Mouse (Mus musculus) neural tube, embryonic 13.5 days (tissue): ENCODE results near the gene H2-T3. TPM values are rescaled to one million over a fixed set of nuclear protein-coding genes. Genes with fewer than 3 reads are reported as not detected.
"Not testable (repeated sequence)": the region's sequence is repeated elsewhere in the genome, so short reads cannot be mapped to it uniquely, and the experiment has no call there.

Source experiments
- ATAC-seq: fragments of 200-750 bp; cut with Nextera tagmentation; 2 replicates; pipeline ENCODE4 v1.8.0; 2017; ENCODE audit warnings: low read depth, mild to moderate bottlenecking, moderate TSS enrichment, moderate library complexity
- H3K27ac ChIP-seq: fragments of 300-500 bp; sonication (generic); replicated peaks from 2 replicates; pipeline ENCODE4 v1.5.1; 2015; ENCODE audit warnings: moderate library complexity, mild to moderate bottlenecking, inconsistent platforms
- H3K27me3 ChIP-seq: fragments of 300-500 bp; sonication (generic); 2 replicates; pipeline ENCODE4 v1.6.1; 2015; ENCODE audit warnings: mild to moderate bottlenecking, inconsistent platforms
- H3K36me3 ChIP-seq: fragments of 300-500 bp; sonication (generic); 2 replicates; pipeline ENCODE4 v1.6.1; 2015; ENCODE audit warnings: mild to moderate bottlenecking, inconsistent platforms
- H3K4me1 ChIP-seq: fragments of 300-500 bp; sonication (generic); replicated peaks from 2 replicates; pipeline ENCODE4 v1.6.1; 2015; ENCODE audit warnings: inconsistent platforms
- H3K4me2 ChIP-seq: fragments of 300-500 bp; sonication (generic); 2 replicates; pipeline ENCODE4 v1.6.1; 2015; ENCODE audit warnings: inconsistent platforms, mild to moderate bottlenecking, moderate library complexity
- H3K4me3 ChIP-seq: fragments of 300-500 bp; sonication (generic); 2 replicates; pipeline ENCODE4 v1.5.1; 2015; ENCODE audit warnings: mild to moderate bottlenecking, inconsistent platforms
- H3K9ac ChIP-seq: fragments of 300-500 bp; sonication (generic); 2 replicates; pipeline ENCODE4 v1.6.1; 2015; ENCODE audit warnings: moderate library complexity, mild to moderate bottlenecking, inconsistent platforms
- H3K9me3 ChIP-seq: fragments of 300-500 bp; sonication (generic); 2 replicates; pipeline ENCODE4 v1.6.1; 2016; ENCODE audit warnings: inconsistent platforms
- WGBS: fragments of 180-500 bp; shearing (Covaris S2); methylation state at CpG from one replicate; pipeline ENCODE4 v1.1.7; 2015; 5-methylcytosine and 5-hydroxymethylcytosine counted together
- polyA plus RNA-seq: library from polyadenylated mRNA; unstranded; fragments of >200 nt; fragmentation: Nextera tagmentation; extraction: Ambion mirVana; gene quantifications from 2 replicates; pipeline ENCODE4 v1.2.1, GENCODE M21; 2015

The H2-T3 gene
- polyA plus RNA-seq, 1 experiment from 2014 or later, result not detected

DNA sequence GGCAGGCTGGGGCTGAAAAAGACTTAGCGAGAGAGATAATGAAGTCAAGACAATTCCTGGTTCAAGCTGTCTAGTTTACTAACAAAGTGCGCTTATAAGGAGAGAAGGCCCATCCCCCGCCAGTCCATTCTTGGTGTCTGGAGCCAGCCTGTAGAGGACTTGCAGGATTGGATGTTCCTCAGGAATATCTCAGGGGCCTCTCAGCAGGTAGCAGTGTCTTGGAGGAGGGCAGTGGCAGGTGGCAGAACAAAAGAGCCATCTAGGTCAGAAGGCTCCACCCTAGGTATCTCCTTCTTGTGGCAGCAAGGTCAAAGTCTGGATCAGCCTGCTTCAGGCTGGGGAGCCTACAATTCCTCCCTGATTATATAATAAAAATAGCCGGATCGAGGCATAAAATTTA is 41.6 kb downstream of the H2-T3 start:
- not testable (repeated sequence) for H3K4me3 ChIP-seq, H3K4me2 ChIP-seq, ATAC-seq, H3K9me3 ChIP-seq, H3K4me1 ChIP-seq, H3K27ac ChIP-seq, H3K9ac ChIP-seq, H3K36me3 ChIP-seq
- H3K27me3 ChIP-seq, result peaks cover 71% of the 10 kb centered on the region
- WGBS, result 80% methylated on average over 5 of the region's 5 CpGs

DNA sequence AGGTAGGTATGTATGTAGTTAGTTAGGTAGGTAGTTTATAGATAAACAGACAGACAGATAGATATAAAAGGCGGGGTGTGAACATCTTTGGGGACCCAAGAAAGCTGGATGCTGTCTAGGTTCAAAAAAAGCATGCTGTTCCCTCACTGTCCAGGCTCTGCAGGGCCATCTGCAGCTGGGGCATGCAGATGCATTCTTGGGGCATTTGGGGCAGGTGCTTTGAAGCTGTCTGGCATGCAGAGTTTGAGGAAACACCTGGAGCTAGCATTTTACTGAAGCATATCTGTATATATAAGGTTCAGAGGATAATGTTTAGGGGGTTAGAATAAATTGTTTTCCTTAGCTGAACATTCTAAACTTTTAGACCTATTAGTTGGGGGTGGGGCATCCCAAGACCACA is 43.1 kb downstream of the H2-T3 start:
- not testable (repeated sequence) for H3K27ac ChIP-seq, H3K4me3 ChIP-seq, ATAC-seq, H3K4me2 ChIP-seq, H3K9me3 ChIP-seq, H3K36me3 ChIP-seq, H3K9ac ChIP-seq, H3K4me1 ChIP-seq
- peaks cover 70% of the 10 kb centered on the region for H3K27me3 ChIP-seq
- 81% methylated on average over 1 of the region's 1 CpGs for WGBS

DNA sequence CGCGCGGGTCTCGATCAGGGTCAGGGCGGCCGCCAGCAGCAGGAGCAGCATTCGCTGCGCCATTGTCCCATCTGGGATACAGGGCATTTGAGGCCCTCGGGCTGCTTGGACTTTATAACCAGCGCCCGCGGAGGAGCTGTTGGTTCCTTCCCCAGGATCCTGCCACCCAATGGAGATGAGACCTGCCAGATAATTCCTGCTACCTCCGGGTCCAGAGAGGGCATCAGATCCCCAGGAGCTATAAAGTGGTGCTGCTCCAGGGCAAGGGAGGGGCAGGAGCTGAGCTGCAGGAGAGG is 44.3 kb downstream of the H2-T3 start:
- Histone ChIP-seq H3K4me2 (peak overlapping the region; percentile 55), H3K4me3 (peak overlapping the region; percentile 31), H3K27me3 (peaks cover 75% of the 10 kb centered on the region)
- ATAC-seq, H3K27ac ChIP-seq, H3K9me3 ChIP-seq, H3K36me3 ChIP-seq, H3K9ac ChIP-seq, H3K4me1 ChIP-seq: not testable (repeated sequence)
- WGBS, result under 1% methylated on average over 13 of the region's 13 CpGs

DNA sequence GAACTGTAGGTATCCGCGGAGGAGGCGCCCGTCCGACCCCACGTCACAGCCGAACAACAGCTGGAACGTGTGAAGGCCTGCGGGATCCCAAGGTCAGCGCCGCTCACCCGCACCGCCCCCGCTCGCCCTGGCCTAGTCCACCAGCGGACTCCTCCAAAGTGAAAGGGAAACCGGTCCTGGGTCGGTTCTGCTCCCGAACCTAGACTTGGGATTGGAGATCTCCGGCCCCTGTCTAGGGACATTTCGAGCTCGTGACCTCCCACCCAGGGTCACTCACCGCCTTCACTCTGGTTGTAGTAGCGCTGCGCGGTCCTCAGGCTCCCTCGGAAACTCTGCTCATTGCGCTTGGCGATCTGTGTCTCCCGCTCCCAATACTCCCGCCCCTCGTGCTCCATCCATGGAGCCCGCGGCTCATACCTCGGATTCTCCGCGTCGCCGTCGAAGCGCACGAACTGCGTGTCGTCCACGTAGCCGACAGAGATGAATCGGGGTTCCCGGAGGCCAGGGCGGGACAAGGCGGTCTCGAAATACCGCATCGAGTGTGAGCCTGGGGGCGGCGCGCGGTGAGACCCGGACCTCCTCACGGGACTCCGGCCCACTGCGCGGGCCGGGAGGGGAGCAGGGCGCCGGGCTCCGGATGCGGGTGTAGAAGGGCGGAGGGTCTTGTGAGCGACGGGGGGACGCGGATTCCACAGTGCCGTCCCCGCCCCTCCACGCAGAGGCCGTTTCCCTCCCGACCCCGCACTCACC is 44.8 kb downstream of the H2-T3 start:
- H3K27ac ChIP-seq, result no peak overlapping the region
- ATAC-seq, result peak; percentile 72; the same call in 1 of the 2 replicates
- H3K4me3 ChIP-seq, result peak overlapping the region; percentile 31
- peaks cover 75% of the 10 kb centered on the region for H3K27me3 ChIP-seq
- peak overlapping the region; percentile 26; the same call in 1 of the 2 replicates for H3K9ac ChIP-seq
- H3K4me2 ChIP-seq, result peak overlapping the region; percentile 55
- no peaks in the 10 kb centered on the region for H3K9me3 ChIP-seq
- peaks cover 10% of the 10 kb centered on the region for H3K4me1 ChIP-seq
- 2% methylated on average over 67 of the region's 78 CpGs for WGBS
- no peaks in the 10 kb centered on the region for H3K36me3 ChIP-seq

DNA sequence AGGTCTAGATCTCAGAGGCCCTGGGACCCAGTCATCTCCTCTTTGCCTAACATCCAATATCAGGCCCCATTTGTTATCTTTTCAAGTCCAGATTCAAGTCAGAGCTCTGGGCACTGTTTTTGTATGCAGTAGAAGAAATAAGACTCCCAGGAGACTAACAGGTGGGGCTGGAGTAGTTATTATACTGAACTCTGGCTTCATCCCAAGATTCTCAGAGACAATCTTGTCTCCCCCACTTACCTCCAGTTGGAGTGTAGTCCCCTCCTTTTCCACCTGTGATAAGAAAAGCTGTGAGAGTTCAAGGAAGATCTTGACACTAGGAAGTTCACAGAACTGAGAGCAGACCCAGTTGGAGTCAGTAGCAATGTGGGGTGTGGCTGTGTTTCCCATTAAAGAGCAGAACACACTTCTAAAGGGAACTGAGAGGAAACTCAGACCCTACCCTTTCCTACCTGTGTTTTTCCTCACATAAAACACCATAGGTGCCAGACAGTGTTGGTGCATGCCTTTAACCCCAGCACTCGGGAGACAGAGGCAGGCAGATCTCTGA is 53.7 kb downstream of the H2-T3 start:
- peaks cover 38% of the 10 kb centered on the region for H3K27me3 ChIP-seq
- WGBS, result 79% methylated on average over 1 of the region's 1 CpGs
- H3K4me2 ChIP-seq, H3K4me1 ChIP-seq, H3K4me3 ChIP-seq, H3K9me3 ChIP-seq, ATAC-seq, H3K9ac ChIP-seq, H3K27ac ChIP-seq, H3K36me3 ChIP-seq: not testable (repeated sequence)

Other genes starting within 250 kb of the H2-T3 start
- gene Abcf1, start 220.5 kb downstream of the H2-T3 start, polyA plus RNA-seq, result 90.5 and 111 TPM in 2 replicates
- 47.9 and 50.0 TPM in 2 replicates for gene Gnl1, start 210.4 kb downstream of the H2-T3 start, polyA plus RNA-seq
- 64.0 and 69.4 TPM in 2 replicates for gene Prr3, start 210.1 kb downstream of the H2-T3 start, polyA plus RNA-seq
- gene H2-T24, start 169.7 kb downstream of the H2-T3 start, polyA plus RNA-seq, result 8.7 and 10.0 TPM in 2 replicates
- gene H2-T23, start 157.4 kb downstream of the H2-T3 start, polyA plus RNA-seq, result 2.3 and 3.3 TPM in 2 replicates
- gene H2-T22, start 147.5 kb downstream of the H2-T3 start, polyA plus RNA-seq, result 7.1 and 7.9 TPM in 2 replicates
- gene Gm6034, start 147.3 kb downstream of the H2-T3 start, polyA plus RNA-seq, result not detected in 2 replicates
- gene Gm11127, start 131.9 kb downstream of the H2-T3 start, polyA plus RNA-seq, result not detected in 2 replicates
- not detected in 2 replicates for gene Gm19684, start 68.6 kb downstream of the H2-T3 start, polyA plus RNA-seq
- not detected in 2 replicates for gene Gm7030, start 60.9 kb downstream of the H2-T3 start, polyA plus RNA-seq
- gene Gm8909, start 21.8 kb downstream of the H2-T3 start, polyA plus RNA-seq, result not detected in 2 replicates
- 93.9 and 122 TPM in 2 replicates for gene Rpp21, start 67.8 kb upstream of the H2-T3 start, polyA plus RNA-seq
- gene Trim39, start 82.0 kb upstream of the H2-T3 start, polyA plus RNA-seq, result 26.4 and 27.2 TPM in 2 replicates
- gene H2-M10.2, start 96.2 kb upstream of the H2-T3 start, polyA plus RNA-seq, result not detected in 2 replicates
- not detected in 2 replicates for gene H2-M10.1, start 135.9 kb upstream of the H2-T3 start, polyA plus RNA-seq
- not detected in 2 replicates for gene H2-M10.3, start 178.1 kb upstream of the H2-T3 start, polyA plus RNA-seq